Mouse (Mus musculus): ENCODE data around the gene Slc9a5. TPM values are rescaled to one million over a fixed set of nuclear protein-coding genes. Genes with fewer than 3 reads are reported as not detected.

Gene Slc9a5
- polyA plus RNA-seq, 1 experiment from 2014 or later = 5.9 TPM

- Histone ChIP-seq H3K27me3 (no peaks in the 10 kb centered on the region), H3K9ac (0 out of 2 replicates have a peak overlapping the region, but pooled peaks have one; percentile 24), H3K4me3 (no peak overlapping the region), H3K9me3 (no peaks in the 10 kb centered on the region), H3K4me2 (replicated peaks) (no peak overlapping the region), H3K27ac (no peak overlapping the region), H3K36me3 (peaks cover 23% of the 10 kb centered on the region), H3K4me1 (0 out of 2 replicates have a peak, but pooled peaks cover 3% of the 10 kb centered on the region)
- WGBS = 54% methylated on average over 4 of the region's 4 CpGs
- no peak for ATAC-seq (ENCODE audit: insufficient number of reproducible peaks, insufficient read depth, low FRiP score, low TSS enrichment)
Measured at GRCm38 (mm10) chr8:105359646-105360045, 11.0 kb downstream of the Slc9a5 start.

- Histone ChIP-seq H3K4me2 (replicated peaks) (no peak overlapping the region), H3K36me3 (peaks cover 30% of the 10 kb centered on the region), H3K9me3 (no peaks in the 10 kb centered on the region), H3K27me3 (no peaks in the 10 kb centered on the region), H3K4me3 (no peak overlapping the region), H3K27ac (no peak overlapping the region), H3K9ac (no peak overlapping the region), H3K4me1 (no peaks in the 10 kb centered on the region)
- ATAC-seq (ENCODE audit: insufficient number of reproducible peaks, insufficient read depth, low FRiP score, low TSS enrichment) = no peak
- 74% methylated on average over 12 of the region's 12 CpGs for WGBS
Measured at GRCm38 (mm10) chr8:105361751-105362702, 13.4 kb downstream of the Slc9a5 start.

- H3K27me3 ChIP-seq = no peaks in the 10 kb centered on the region
- WGBS = 68% methylated on average over 2 of the region's 2 CpGs
- no peak overlapping the region for H3K4me2 ChIP-seq (replicated peaks)
- H3K4me3 ChIP-seq = no peak overlapping the region
- no peaks in the 10 kb centered on the region for H3K4me1 ChIP-seq
- peaks cover 31% of the 10 kb centered on the region for H3K36me3 ChIP-seq
- no peaks in the 10 kb centered on the region for H3K9me3 ChIP-seq
- no peak overlapping the region for H3K9ac ChIP-seq
- H3K27ac ChIP-seq = no peak overlapping the region
- no peak for ATAC-seq (ENCODE audit: insufficient number of reproducible peaks, insufficient read depth, low FRiP score, low TSS enrichment)
Measured at GRCm38 (mm10) chr8:105367107-105367506, 18.5 kb downstream of the Slc9a5 start.

- 0 out of 2 replicates have a peak, but pooled peaks cover 6% of the 10 kb centered on the region for H3K4me1 ChIP-seq
- H3K27ac ChIP-seq = no peak overlapping the region
- H3K9ac ChIP-seq = no peak overlapping the region
- H3K27me3 ChIP-seq = no peaks in the 10 kb centered on the region
- H3K9me3 ChIP-seq = no peaks in the 10 kb centered on the region
- WGBS = 69% methylated on average over 9 of the region's 9 CpGs
- peaks cover 7% of the 10 kb centered on the region; the same call in 1 of the 2 replicates for H3K36me3 ChIP-seq
- no peak for ATAC-seq (ENCODE audit: insufficient number of reproducible peaks, insufficient read depth, low FRiP score, low TSS enrichment)
- H3K4me2 ChIP-seq (replicated peaks) = no peak overlapping the region
- no peak overlapping the region for H3K4me3 ChIP-seq
Measured at GRCm38 (mm10) chr8:105372473-105372872, 23.8 kb downstream of the Slc9a5 start.

- H3K9ac ChIP-seq = no peak within 1 kb of the TSS
- H3K4me2 ChIP-seq (replicated peaks) = no peak within 1 kb of the TSS
- 58% methylated on average over 2 of the region's 2 CpGs for WGBS
- no peak for ATAC-seq (ENCODE audit: insufficient number of reproducible peaks, insufficient read depth, low FRiP score, low TSS enrichment)
- H3K27ac ChIP-seq = no peak within 1 kb of the TSS
- H3K4me1 ChIP-seq = 0 out of 2 replicates have a peak, but pooled peaks cover 6% of the 10 kb centered on the region
- peaks cover 5% of the 10 kb centered on the region; the same call in 1 of the 2 replicates for H3K36me3 ChIP-seq
- no peaks in the 10 kb centered on the region for H3K9me3 ChIP-seq
- H3K27me3 ChIP-seq = no peaks in the 10 kb centered on the region
- H3K4me3 ChIP-seq = no peak within 1 kb of the TSS
Measured at GRCm38 (mm10) chr8:105373032-105373431, 24.4 kb downstream of the Slc9a5 start, which contains the start of gene Plekhg4. TSS of gene Plekhg4 (plus strand) at chr8:105373274.

- H3K9ac ChIP-seq = no peak overlapping the region
- no peak for ATAC-seq (ENCODE audit: insufficient number of reproducible peaks, insufficient read depth, low FRiP score, low TSS enrichment)
- no peaks in the 10 kb centered on the region for H3K27me3 ChIP-seq
- H3K4me3 ChIP-seq = peak overlapping the region; percentile 22
- 27% methylated on average over 33 of the region's 33 CpGs for WGBS
- no peak overlapping the region for H3K27ac ChIP-seq
- H3K4me1 ChIP-seq = peaks cover 15% of the 10 kb centered on the region
- H3K4me2 ChIP-seq (replicated peaks) = peak overlapping the region; percentile 46
- no peaks in the 10 kb centered on the region for H3K36me3 ChIP-seq
- no peaks in the 10 kb centered on the region for H3K9me3 ChIP-seq
Measured at GRCm38 (mm10) chr8:105374513-105374966, 25.9 kb downstream of the Slc9a5 start.

GRCm38 (mm10) chr8:105378673-105379072, 30.0 kb downstream of the Slc9a5 start:
- no peak; the same call in 1 of the 2 replicates for ATAC-seq (ENCODE audit: insufficient number of reproducible peaks, insufficient read depth, low FRiP score, low TSS enrichment)
- Histone ChIP-seq H3K4me3 (no peak overlapping the region), H3K27me3 (no peaks in the 10 kb centered on the region), H3K9me3 (no peaks in the 10 kb centered on the region), H3K4me2 (replicated peaks) (no peak overlapping the region; the same call in 1 of the 2 replicates), H3K9ac (peak overlapping the region; percentile 25; the same call in 1 of the 2 replicates), H3K36me3 (no peaks in the 10 kb centered on the region), H3K4me1 (peaks cover 15% of the 10 kb centered on the region), H3K27ac (peak overlapping the region; percentile 46; the same call in 1 of the 2 replicates)
- WGBS = 70% methylated on average over 19 of the region's 19 CpGs

- Histone ChIP-seq H3K27ac (no peak overlapping the region), H3K36me3 (no peaks in the 10 kb centered on the region), H3K9ac (no peak overlapping the region), H3K9me3 (no peaks in the 10 kb centered on the region), H3K4me3 (no peak overlapping the region), H3K4me1 (peaks cover 9% of the 10 kb centered on the region), H3K27me3 (no peaks in the 10 kb centered on the region), H3K4me2 (replicated peaks) (no peak overlapping the region)
- 77% methylated on average over 12 of the region's 12 CpGs for WGBS
- ATAC-seq (ENCODE audit: insufficient number of reproducible peaks, insufficient read depth, low FRiP score, low TSS enrichment) = no peak
Measured at GRCm38 (mm10) chr8:105380308-105380707, 31.7 kb downstream of the Slc9a5 start.

- 100% methylated on average over 2 of the region's 2 CpGs for WGBS
- ATAC-seq (ENCODE audit: insufficient number of reproducible peaks, insufficient read depth, low FRiP score, low TSS enrichment) = no peak
Measured at GRCm38 (mm10) chr8:105384070-105384469, 35.4 kb downstream of the Slc9a5 start.

GRCm38 (mm10) chr8:105387151-105387550, 38.5 kb downstream of the Slc9a5 start:
- peaks cover 6% of the 10 kb centered on the region; the same call in 1 of the 2 replicates for H3K4me1 ChIP-seq
- no peaks in the 10 kb centered on the region for H3K36me3 ChIP-seq
- H3K4me2 ChIP-seq (replicated peaks) = no peak overlapping the region
- no peak overlapping the region for H3K9ac ChIP-seq
- no peaks in the 10 kb centered on the region for H3K9me3 ChIP-seq
- ATAC-seq (ENCODE audit: insufficient number of reproducible peaks, insufficient read depth, low FRiP score, low TSS enrichment) = no peak
- WGBS = 70% methylated on average over 1 of the region's 1 CpGs
- no peak overlapping the region for H3K4me3 ChIP-seq
- no peaks in the 10 kb centered on the region for H3K27me3 ChIP-seq
- H3K27ac ChIP-seq = no peak overlapping the region

More at GRCm38 (mm10) chr8:105384070-105384469, 35.4 kb downstream of the Slc9a5 start:
- Histone ChIP-seq H3K9me3 (no peaks in the 10 kb centered on the region), H3K4me3 (no peak overlapping the region), H3K4me1 (peaks cover 6% of the 10 kb centered on the region), H3K36me3 (no peaks in the 10 kb centered on the region), H3K9ac (no peak overlapping the region), H3K4me2 (replicated peaks) (no peak overlapping the region), H3K27me3 (no peaks in the 10 kb centered on the region), H3K27ac (no peak overlapping the region)

GRCm38 (mm10) chr8:105389096-105389495, 40.5 kb downstream of the Slc9a5 start:
- Histone ChIP-seq H3K9me3 (no peaks in the 10 kb centered on the region), H3K9ac (no peak overlapping the region), H3K27ac (no peak overlapping the region), H3K4me2 (replicated peaks) (no peak overlapping the region), H3K4me3 (no peak overlapping the region), H3K36me3 (no peaks in the 10 kb centered on the region), H3K4me1 (peaks cover 6% of the 10 kb centered on the region; the same call in 1 of the 2 replicates), H3K27me3 (no peaks in the 10 kb centered on the region)
- WGBS = 88% methylated on average over 6 of the region's 6 CpGs
- ATAC-seq (ENCODE audit: insufficient number of reproducible peaks, insufficient read depth, low FRiP score, low TSS enrichment) = no peak

All from embryonic facial prominence, embryonic 12.5 days (tissue).